Mouse (Mus musculus): Measurements from ENCODE around the gene Nmu. TPM values are rescaled to one million over a fixed set of nuclear protein-coding genes. Genes with fewer than 3 reads are reported as not detected.

The Nmu gene
- polyA plus RNA-seq (2012; rRNA removed), result 0.21 TPM in 1 of 2 replicates, not detected in the other

GRCm38 (mm10) chr5:76363453-76364104 lies at the start of gene Nmu:
Gene Nmu, minus strand, starts transcription at chr5:76363788.
- DNase-seq (ENCODE audit: low read depth), result peak; percentile 10
- TF ChIP-seq POLR2A (IDR thresholded peaks at IDR 0.05; ENCODE audit: borderline replicate concordance, extremely low read depth, insufficient read depth, insufficient read length, poor library complexity, severe bottlenecking), result no peak
- no peak for TF ChIP-seq CTCF (IDR thresholded peaks at IDR 0.05; ENCODE audit: borderline replicate concordance, extremely low read depth, insufficient read depth, insufficient read length)

DNA sequence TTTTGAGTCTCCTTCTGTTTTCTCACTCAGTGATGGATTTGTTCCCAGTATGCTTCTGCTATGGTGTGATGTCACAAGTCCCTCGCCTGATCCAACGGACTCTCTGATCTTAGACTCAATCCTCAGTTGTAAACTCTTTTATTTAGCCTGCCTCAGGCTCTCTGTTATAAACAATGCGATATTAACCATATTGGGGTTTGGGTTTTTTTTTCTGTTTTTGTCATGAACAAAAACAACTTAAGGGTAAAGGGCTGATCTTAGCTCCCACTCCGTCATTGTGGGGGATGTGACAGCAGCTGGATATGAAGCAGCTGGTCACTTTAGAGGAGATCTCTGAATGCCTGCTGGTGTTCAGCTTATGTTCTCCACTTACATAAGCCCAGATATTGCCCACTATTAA lies 48.1 kb upstream of the Nmu start:
- no peak for DNase-seq (ENCODE audit: low read depth)
- TF ChIP-seq POLR2A (IDR thresholded peaks at IDR 0.05; ENCODE audit: borderline replicate concordance, extremely low read depth, insufficient read depth, insufficient read length, poor library complexity, severe bottlenecking), result no peak
- TF ChIP-seq CTCF (IDR thresholded peaks at IDR 0.05; ENCODE audit: borderline replicate concordance, extremely low read depth, insufficient read depth, insufficient read length), result no peak

- TF ChIP-seq POLR2A (IDR thresholded peaks at IDR 0.05; ENCODE audit: borderline replicate concordance, extremely low read depth, insufficient read depth, insufficient read length, poor library complexity, severe bottlenecking) (no peak), CTCF (IDR thresholded peaks at IDR 0.05; ENCODE audit: borderline replicate concordance, extremely low read depth, insufficient read depth, insufficient read length) (no peak)
- DNase-seq (ENCODE audit: low read depth), result no peak
Observed at GRCm38 (mm10) chr5:76394382-76394781, 30.8 kb upstream of the Nmu start.

DNA sequence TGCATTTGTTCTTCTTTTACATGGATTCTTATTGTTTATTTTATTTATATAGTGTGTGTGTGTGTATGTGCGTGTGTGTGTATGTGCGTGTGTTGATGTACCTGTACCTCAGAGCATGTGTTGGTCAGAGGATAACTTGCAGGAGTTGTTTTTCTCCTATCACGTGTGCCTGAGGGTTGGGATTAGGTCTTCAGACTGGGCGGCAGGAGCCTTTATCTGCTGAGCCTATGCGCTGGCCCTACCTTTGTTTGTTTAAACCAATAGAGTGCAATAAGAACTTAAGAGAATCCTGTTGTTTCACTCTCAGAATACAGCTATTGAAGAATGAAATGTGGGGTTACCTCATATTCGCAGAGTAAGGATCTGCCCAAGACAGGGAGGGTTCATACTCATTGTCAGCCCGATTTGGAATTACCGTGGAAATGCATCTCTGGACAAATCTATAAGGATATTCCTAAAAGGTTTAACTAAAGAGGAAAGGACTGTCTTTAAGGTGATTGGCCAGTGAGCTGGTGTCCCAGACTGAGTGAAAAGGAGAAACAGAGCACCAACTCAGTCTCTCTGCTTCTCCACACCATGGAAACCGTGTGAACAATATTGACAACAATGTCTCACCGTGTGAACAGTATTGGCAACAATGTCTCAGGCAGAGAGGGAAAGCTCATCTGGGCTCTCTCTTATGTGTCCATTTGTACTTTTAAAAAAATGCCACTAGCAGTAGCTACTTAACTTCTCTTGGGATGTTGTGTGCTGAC lies 25.6 kb upstream of the Nmu start:
- DNase-seq (ENCODE audit: low read depth), result no peak
- TF ChIP-seq POLR2A (IDR thresholded peaks at IDR 0.05; ENCODE audit: borderline replicate concordance, extremely low read depth, insufficient read depth, insufficient read length, poor library complexity, severe bottlenecking) (no peak), CTCF (IDR thresholded peaks at IDR 0.05; ENCODE audit: borderline replicate concordance, extremely low read depth, insufficient read depth, insufficient read length) (no peak)

DNA sequence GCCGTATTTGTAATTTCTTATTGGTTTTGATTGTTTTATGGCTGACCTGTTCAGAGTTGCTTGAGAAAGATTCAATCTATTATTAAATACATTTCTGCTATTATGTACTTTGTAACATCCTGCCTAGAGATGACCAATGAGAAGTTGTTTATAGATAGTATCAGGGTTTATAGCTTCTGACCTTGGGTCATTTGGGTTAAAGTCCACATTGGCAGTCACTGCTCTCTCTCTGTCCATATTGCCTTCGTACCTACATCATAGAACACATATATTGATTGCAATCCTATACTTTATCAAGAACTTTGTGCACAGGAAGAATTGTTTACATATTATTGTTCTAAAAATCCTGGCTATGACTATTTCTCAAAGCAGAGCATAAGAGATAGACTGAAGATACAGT lies 24.9 kb upstream of the Nmu start:
- TF ChIP-seq CTCF (IDR thresholded peaks at IDR 0.05; ENCODE audit: borderline replicate concordance, extremely low read depth, insufficient read depth, insufficient read length) (no peak), POLR2A (IDR thresholded peaks at IDR 0.05; ENCODE audit: borderline replicate concordance, extremely low read depth, insufficient read depth, insufficient read length, poor library complexity, severe bottlenecking) (no peak)
- DNase-seq (ENCODE audit: low read depth), result no peak

DNA sequence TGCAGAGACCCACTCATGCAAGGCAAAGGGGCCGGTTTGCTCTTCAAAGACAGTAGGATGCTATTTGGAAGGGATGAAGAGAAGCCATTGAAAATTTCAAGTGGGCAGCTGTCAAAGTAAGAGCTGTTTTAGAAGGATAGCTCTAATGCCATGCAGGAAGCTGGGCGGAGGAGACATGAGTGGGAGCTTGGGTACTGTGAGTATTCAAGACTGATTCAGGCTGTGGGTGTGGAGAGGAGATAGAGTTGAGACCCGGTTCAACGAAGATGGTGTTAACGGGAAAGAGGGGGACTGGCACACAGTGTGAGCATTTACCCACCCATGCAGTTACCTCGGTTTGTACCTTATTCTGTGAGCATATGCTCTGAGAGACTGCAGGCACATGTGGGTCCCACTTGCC lies 20.1 kb upstream of the Nmu start:
- no peak for TF ChIP-seq POLR2A (IDR thresholded peaks at IDR 0.05; ENCODE audit: borderline replicate concordance, extremely low read depth, insufficient read depth, insufficient read length, poor library complexity, severe bottlenecking)
- peak; percentile 18 for DNase-seq (ENCODE audit: low read depth)

GRCm38 (mm10) chr5:76381836-76382235 lies 18.2 kb upstream of the Nmu start:
- TF ChIP-seq CTCF (IDR thresholded peaks at IDR 0.05; ENCODE audit: borderline replicate concordance, extremely low read depth, insufficient read depth, insufficient read length) (no peak), POLR2A (IDR thresholded peaks at IDR 0.05; ENCODE audit: borderline replicate concordance, extremely low read depth, insufficient read depth, insufficient read length, poor library complexity, severe bottlenecking) (no peak)
- DNase-seq (ENCODE audit: low read depth), result no peak

DNA sequence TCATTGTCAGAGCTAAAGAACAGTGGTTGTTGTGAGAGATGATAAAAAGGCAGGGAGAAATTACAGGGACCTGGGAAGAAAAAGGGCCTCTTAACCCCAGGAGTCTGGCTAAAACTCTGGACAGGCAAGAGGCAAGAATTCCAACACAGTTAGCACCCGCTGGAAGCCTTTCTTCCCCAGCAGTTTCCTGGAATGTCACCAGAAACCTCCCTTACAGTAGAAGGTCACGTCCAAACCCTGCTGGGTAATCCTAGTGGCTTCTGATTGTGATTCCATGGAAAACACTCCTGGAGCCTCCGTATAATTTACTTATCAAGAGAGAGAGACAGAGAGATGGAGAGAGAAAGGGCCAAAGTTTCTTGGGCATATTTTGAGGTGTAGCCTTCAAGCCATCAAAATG lies 15.6 kb upstream of the Nmu start:
- no peak for DNase-seq (ENCODE audit: low read depth)

GRCm38 (mm10) chr5:76369215-76369840 lies 5.7 kb upstream of the Nmu start:
- no peak for DNase-seq (ENCODE audit: low read depth)
- TF ChIP-seq CTCF (IDR thresholded peaks at IDR 0.05; ENCODE audit: borderline replicate concordance, extremely low read depth, insufficient read depth, insufficient read length), result no peak
- no peak for TF ChIP-seq POLR2A (IDR thresholded peaks at IDR 0.05; ENCODE audit: borderline replicate concordance, extremely low read depth, insufficient read depth, insufficient read length, poor library complexity, severe bottlenecking)

More for the DNA sequence above, 15.6 kb upstream of the Nmu start:
- no peak for TF ChIP-seq CTCF (IDR thresholded peaks at IDR 0.05; ENCODE audit: borderline replicate concordance, extremely low read depth, insufficient read depth, insufficient read length)
- TF ChIP-seq POLR2A (IDR thresholded peaks at IDR 0.05; ENCODE audit: borderline replicate concordance, extremely low read depth, insufficient read depth, insufficient read length, poor library complexity, severe bottlenecking), result no peak

GRCm38 (mm10) chr5:76365406-76365805 lies 1.8 kb upstream of the Nmu start:
- no peak for DNase-seq (ENCODE audit: low read depth)
- TF ChIP-seq CTCF (IDR thresholded peaks at IDR 0.05; ENCODE audit: borderline replicate concordance, extremely low read depth, insufficient read depth, insufficient read length) (no peak), POLR2A (IDR thresholded peaks at IDR 0.05; ENCODE audit: borderline replicate concordance, extremely low read depth, insufficient read depth, insufficient read length, poor library complexity, severe bottlenecking) (no peak)

DNA sequence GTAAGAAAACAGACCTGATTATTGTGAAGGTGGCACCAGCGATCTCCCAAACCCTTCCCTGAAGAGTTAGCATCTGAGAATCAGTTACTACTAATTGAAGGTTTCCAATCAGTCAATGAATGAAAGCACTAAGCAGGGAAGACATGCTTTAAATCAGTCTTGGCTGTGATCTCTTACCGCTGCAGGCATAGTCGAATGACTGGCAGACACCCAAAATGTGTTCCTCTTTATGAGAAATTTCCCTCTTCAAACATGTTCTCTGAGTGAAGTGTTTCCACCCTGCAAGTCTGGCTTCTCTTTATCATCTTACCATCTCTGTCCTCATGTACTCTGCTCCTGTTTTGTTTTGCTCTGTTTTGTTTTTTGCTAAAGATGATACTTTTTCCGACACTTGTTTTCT lies 2.8 kb downstream of the Nmu start:
- TF ChIP-seq POLR2A (IDR thresholded peaks at IDR 0.05; ENCODE audit: borderline replicate concordance, extremely low read depth, insufficient read depth, insufficient read length, poor library complexity, severe bottlenecking) (no peak), CTCF (IDR thresholded peaks at IDR 0.05; ENCODE audit: borderline replicate concordance, extremely low read depth, insufficient read depth, insufficient read length) (no peak)

More for the DNA sequence above, 2.8 kb downstream of the Nmu start:
- peak; percentile 61 for DNase-seq (ENCODE audit: low read depth)

Data from brain, embryonic 14.5 days (tissue).